Mouse (Mus musculus) olfactory bulb, adult 2 months (tissue): ENCODE data around the gene Plek2. TPM values are rescaled to one million over a fixed set of nuclear protein-coding genes. Genes with fewer than 3 reads are reported as not detected.

Experiments used
- H3K27ac ChIP-seq: fragments of 200-500 bp; 2 replicates; pipeline ENCODE4 v1.5.1; 2012; ENCODE audit warnings: low read depth, low read length; ENCODE audit not compliant: insufficient read depth
- H3K4me1 ChIP-seq: fragments of 200-500 bp; 2 replicates; pipeline ENCODE4 v1.6.1; 2012; ENCODE audit warnings: low read length; ENCODE audit not compliant: control insufficient read depth, insufficient read depth
- H3K4me3 ChIP-seq: fragments of 200-500 bp; 2 replicates; pipeline ENCODE4 v1.5.1; 2012; ENCODE audit warnings: mild to moderate bottlenecking, low read depth, low read length, moderate library complexity; ENCODE audit not compliant: insufficient read depth
- CTCF ChIP-seq: fragments of 200-500 bp; IDR thresholded peaks from 2 replicates; pipeline ENCODE4 v1.5.1; 2012; ENCODE audit warnings: low read depth, mild to moderate bottlenecking, low read length, moderate library complexity; ENCODE audit not compliant: insufficient read depth
- POLR2A ChIP-seq: fragments of 200-500 bp; IDR thresholded peaks from 2 replicates; pipeline ENCODE4 v1.6.1; 2012; ENCODE audit warnings: mild to moderate bottlenecking, low read depth, low read length, moderate library complexity; ENCODE audit not compliant: insufficient read depth
- WGBS: fragments of 180-500 bp; shearing (Covaris S2); methylation state at CpG from one replicate; pipeline ENCODE4 v1.1.7; 2018; 5-methylcytosine and 5-hydroxymethylcytosine counted together
- polyA plus RNA-seq: library from polyadenylated mRNA; stranded (reverse); fragments of >200 nt; gene quantifications from 2 replicates; pipeline ENCODE4 v1.2.4, GENCODE M21; 2012; ENCODE audit warnings: low replicate concordance; ENCODE audit not compliant: missing spikeins, insufficient read depth, insufficient read length

Plek2 gene
- polyA plus RNA-seq, 1 experiment = not detected

DNA sequence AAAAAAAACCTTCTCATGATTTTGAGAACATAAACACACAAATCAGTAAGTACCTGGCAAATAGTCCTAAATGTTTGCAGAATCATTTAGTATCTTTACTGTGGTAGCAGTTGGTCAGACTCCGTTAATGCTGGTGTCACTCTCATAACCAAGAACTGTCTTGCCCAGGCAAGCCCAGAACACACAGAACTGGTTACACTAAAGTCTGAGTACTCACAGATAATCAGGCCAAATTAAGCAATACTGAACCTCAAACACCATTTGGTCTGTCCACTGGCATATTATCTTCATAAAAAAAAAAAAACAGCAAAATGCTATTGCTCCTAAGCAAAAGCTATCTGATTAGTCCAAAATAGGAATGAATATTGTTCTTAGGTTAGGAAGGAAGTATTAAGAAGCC is 64.3 kb downstream of the Plek2 start:
- H3K27ac ChIP-seq = no peak overlapping the region
- TF ChIP-seq CTCF (no peak), POLR2A (no peak)
- H3K4me3 ChIP-seq = no peak overlapping the region
- 91% methylated on average over 1 of the region's 1 CpGs for WGBS
- no peaks in the 10 kb centered on the region for H3K4me1 ChIP-seq

DNA sequence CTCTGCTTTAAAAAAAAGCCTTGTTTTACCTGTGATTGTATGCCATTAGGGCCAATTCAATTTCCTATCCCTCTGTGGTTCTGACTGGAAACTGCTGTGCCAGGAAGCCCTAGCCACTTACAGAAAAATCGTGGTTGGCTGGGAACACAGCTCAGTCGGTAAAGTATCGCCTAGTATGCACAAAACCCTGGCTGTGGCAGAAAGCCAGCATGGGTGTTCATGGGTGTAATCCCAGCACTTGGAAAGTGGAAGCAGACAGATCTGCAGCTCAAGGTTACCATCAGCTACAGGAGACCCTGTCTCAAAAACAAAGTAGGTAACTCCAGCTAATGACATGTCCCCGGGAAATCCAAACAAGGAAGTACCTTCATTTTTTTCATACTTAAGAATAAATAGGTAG is 66.9 kb downstream of the Plek2 start:
- Histone ChIP-seq H3K4me1 (no peaks in the 10 kb centered on the region), H3K4me3 (no peak overlapping the region), H3K27ac (no peak overlapping the region)
- WGBS = 52% methylated on average over 4 of the region's 4 CpGs
- no peak for TF ChIP-seq POLR2A
- TF ChIP-seq CTCF = no peak

Other genes with a start within 250 kb of the Plek2 start
- not detected in 2 replicates for gene Fam71d, start 215.4 kb downstream of the Plek2 start, polyA plus RNA-seq
- not detected in 2 replicates for gene Mpp5, start 158.1 kb downstream of the Plek2 start, polyA plus RNA-seq
- not detected in 2 replicates for gene Atp6v1d, start 45.3 kb downstream of the Plek2 start, polyA plus RNA-seq
- not detected in 2 replicates for gene Eif2s1, start 45.1 kb downstream of the Plek2 start, polyA plus RNA-seq
- gene Tmem229b, start 100.7 kb upstream of the Plek2 start, polyA plus RNA-seq = not detected in 2 replicates
- gene Plekhh1, start 122.2 kb upstream of the Plek2 start, polyA plus RNA-seq = not detected in 2 replicates
- gene Pigh, start 182.7 kb upstream of the Plek2 start, polyA plus RNA-seq = not detected in 2 replicates
- gene Arg2, start 223.8 kb upstream of the Plek2 start, polyA plus RNA-seq = not detected in 2 replicates